Mouse (Mus musculus): ENCODE data around the gene Tbx5.

Gene Tbx5

GRCm38 (mm10) chr5:119808713-119809112 is 23.8 kb upstream of the Tbx5 start:
- no peak for DNase-seq (ENCODE audit: extremely low read depth, low read depth, low spot score)

DNA sequence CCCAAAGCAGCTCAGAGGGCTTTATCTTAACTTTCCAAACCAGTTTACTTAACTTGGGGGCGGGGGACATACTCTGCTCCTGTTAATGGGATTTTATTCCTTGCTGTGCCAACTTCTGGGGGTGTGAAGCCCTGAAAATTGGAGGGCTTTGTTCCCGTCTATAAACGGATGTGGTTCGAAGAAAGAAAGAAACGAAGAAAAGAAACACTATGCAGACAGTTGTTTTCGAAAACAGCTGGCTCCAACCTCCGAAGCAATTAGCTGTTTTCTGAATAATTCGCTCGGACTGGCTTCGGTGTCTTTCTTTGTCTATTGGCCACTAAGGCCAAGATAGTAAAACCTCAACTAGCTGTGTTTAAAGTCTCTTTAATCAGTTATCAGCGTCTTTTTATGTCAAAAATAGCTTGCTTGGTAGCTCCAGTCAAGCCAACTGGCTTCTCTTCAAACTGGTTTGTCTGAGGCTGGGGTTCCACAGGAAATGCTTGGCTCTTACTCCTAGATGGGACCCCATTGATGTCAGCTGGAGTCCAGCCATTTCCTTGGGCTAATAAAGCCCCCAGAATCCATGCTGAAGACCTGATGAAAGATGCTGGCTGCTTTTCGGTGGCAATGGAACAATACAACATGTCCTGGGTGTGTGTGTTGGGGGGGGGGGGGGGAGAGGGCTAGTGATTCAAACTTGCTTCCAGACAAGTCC is 21.3 kb upstream of the Tbx5 start:
- DNase-seq (ENCODE audit: extremely low read depth, low read depth, low spot score), result no peak

DNA sequence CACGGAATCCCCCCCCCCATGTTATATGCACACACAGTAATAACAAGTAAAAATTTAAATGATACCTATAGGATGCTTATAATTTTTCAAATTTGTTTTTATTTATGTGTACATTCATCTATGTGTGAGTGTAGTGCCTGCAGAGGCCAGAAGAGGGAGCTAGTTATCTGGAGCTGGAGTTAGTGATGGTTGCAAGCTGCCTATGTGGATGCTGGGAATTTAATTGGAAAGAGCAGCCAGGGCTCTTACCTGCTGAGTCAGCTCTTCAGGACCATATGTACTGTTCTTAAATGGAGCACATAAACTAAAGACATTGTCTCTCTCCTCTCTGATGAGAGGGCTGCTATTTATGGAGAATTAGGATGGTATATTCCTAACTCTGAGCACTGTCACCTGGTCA is 17.2 kb upstream of the Tbx5 start:
- DNase-seq (ENCODE audit: extremely low read depth, low read depth, low spot score), result no peak

GRCm38 (mm10) chr5:119820452-119820851 is 12.0 kb upstream of the Tbx5 start:
- no peak for DNase-seq (ENCODE audit: extremely low read depth, low read depth, low spot score)

DNA sequence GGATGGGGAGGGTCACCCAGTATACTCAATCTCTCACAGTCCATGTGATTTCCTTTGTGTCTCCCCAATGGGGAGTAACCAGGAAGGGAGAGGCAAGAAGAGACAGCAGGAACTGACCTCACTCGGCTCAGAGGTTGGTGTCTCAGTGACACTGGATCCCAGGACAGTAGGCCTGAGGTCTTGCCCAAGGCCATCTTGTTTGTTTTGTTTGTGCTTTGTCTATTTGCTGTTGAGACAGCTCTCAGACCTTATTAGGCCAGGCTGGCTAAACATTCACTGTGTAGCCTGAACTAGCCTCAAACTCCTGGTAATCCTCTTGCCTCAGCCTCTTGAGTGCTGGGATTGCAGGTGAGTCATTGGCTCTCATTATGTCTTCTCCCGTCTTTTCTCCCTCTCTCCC is 11.0 kb upstream of the Tbx5 start:
- no peak for DNase-seq (ENCODE audit: extremely low read depth, low read depth, low spot score)

GRCm38 (mm10) chr5:119827341-119827740 is 5.1 kb upstream of the Tbx5 start:
- DNase-seq (ENCODE audit: extremely low read depth, low read depth, low spot score), result no peak

GRCm38 (mm10) chr5:119830611-119831010 is 1.9 kb upstream of the Tbx5 start:
- no peak for DNase-seq (ENCODE audit: extremely low read depth, low read depth, low spot score)

DNA sequence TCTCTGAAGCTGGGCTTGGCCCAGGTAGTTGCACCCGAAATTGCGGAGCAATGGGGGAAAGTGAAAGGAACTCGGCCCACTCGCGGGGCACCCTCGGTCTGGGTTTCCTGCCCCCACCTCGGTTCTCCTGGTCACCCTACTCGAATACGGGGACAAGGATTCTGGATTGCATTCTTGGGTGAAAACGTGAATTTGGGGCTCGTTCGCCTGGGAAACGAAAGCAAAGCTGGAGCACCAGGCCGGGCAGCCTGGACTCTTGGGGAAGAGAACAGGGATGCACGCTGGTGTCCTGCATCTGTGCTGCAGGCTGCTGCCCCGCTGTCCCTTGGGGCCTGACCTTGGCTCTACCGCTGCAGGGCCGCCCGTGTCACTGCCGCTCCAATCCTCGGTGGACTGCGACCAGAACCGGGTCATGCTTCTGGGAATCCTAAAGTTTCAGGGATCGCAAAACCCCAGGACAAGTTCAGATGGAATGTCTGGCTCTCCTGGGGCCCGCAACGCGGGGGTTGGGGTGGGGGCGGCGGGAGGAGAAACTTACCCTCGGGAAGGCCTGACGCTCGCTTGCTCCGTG is 1.2 kb upstream of the Tbx5 start:
- DNase-seq (ENCODE audit: extremely low read depth, low read depth, low spot score), result no peak

DNA sequence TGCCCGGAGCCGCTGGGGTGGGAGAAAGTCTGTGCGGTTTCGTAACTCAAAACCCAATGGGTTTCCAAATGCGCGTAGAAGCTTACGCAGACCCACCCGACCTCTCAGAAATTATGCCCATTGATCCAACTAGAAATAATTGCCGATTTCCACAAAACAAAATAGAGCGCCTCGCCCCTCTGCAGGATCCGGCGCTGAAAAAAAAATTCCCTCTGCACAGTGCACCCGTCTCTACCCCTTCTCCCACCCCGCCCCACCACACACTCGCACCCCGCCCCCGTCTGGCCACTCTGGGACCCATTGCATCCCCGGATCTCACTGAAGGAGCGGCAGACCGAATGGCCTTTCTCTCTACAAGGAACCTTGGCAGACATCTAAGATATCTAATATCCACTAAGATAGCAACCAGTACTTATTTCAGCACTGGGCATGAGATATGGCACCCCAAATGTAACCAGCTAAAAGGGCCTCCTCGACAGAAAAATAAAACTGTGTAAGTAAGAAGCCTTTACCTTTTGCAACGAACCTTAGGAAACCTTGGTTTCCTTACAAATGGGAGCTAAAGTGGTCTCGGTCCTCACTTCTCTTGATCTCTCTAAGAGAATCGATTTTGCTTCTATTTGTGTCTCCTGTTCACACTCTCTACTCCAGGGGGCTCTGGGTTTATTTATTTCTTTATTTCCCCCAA is 533 bp upstream of the Tbx5 start:
- DNase-seq (ENCODE audit: extremely low read depth, low read depth, low spot score), result no peak

DNA sequence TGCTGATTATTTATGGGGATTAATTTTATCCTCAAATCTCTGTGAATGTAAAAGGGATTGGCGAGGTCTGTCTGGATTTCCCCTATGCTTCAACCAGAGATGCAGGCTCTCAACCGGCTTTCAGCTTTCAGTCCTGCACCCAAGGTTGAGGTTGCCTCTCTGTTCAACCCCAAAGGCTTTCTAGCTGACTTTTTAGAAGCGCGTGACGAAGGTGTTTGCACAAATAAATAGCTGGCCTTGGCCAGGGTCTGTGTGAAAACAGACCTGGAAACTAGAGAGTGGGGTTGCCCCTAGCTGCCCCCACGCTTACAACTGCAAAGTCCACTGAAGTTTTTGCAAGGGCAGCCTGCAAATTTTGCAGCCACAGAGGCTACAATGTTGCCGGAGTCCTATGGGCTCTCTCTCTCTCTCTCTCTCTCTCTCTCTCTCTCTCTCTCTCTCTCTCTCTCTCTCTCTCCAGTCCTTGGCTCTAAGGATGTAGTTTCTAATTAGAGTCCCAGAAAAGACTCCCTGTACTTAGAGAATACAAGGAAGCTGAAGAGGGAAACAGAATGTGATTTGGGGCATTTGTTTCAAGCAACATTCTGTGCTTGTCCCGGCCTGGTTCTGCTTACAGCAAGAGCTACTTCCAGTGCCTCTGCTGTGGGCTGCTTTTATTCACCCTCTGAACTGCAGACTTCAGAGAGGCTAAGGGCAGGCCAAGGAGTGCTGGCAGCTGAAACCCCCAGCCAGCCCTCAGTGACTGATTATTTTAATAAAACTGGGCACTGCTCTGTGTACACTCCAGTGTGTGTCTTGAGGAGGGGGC is 959 bp downstream of the Tbx5 start:
- no peak for DNase-seq (ENCODE audit: extremely low read depth, low read depth, low spot score)

DNA sequence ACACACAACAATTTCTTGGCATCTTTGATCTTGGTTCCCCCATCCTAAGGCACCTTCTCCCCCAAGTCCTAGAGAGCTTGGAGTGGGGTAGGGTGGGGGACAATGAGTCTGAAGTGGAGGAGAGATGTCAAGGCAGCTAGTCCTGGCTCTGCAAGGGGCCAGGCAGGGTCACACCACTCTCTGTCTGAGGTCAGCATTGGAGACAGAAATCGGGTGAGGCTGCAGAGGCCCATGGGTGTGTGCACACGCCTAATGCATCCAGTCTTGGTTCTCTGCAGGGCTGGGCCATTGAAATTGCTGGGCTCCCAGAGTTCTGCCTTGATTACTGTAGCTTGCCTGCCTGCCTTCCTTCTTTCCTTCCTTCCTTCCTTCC is 1.5 kb downstream of the Tbx5 start:
- DNase-seq (ENCODE audit: extremely low read depth, low read depth, low spot score), result no peak

DNA sequence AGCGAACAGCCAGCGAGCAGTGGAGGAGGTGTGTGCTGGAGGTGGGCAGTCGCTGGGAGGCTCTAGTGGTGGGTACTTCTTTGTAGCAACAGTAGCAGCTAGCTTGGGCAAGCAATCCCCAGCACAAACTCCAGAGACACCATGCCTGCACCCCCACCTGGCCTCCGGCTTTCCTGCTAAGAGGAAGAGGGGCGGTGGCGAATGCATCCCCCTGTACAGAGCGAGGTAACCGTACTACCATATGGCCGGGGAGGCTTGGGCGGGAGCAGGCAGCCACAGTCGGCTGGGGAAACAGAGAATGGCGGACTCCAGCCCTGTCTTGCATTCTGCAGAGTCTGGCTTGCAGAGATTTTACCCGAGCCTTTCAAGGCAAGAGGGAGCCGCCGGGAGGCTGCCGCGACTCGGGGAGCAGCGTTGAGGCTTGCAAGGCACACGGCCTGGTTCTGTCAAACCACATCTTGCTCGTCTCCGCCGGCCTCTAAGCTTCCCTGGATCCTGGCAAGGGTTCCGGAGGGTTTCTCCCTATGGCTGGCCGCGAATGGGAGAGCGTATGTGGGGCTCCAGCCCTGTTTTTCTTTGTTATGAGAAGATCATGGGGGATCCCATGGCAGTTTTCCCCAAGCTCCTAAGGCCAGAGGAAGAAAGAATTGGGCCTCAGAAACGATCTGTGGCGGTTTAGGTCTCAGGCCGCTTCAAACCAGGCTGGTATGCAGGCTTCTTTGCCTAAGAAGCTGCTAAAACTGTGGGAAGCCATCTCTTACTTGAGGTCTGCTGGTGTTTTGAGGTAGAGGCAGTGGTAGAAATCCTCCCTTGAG is 2.8 kb downstream of the Tbx5 start:
- no peak for DNase-seq (ENCODE audit: extremely low read depth, low read depth, low spot score)

DNA sequence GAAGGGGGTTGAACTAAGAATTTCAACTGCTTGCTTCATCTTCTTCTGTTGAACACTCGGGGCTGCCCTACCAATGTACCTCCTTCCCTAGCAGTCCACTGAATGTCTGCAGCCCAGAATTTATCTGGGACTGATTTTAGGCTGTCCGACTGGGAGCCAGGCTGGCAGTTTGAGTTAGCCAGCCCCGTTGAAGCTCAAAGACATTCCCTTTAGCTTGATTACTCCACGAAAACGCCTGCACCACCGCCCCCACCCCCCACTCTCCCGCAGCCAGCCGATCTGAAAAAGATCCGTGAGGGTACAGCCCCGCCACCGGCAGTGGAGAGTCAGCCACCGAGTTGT is 3.4 kb downstream of the Tbx5 start:
- DNase-seq (ENCODE audit: extremely low read depth, low read depth, low spot score), result no peak

GRCm38 (mm10) chr5:119836618-119837305 is 4.3 kb downstream of the Tbx5 start:
- DNase-seq (ENCODE audit: extremely low read depth, low read depth, low spot score), result no peak

DNA sequence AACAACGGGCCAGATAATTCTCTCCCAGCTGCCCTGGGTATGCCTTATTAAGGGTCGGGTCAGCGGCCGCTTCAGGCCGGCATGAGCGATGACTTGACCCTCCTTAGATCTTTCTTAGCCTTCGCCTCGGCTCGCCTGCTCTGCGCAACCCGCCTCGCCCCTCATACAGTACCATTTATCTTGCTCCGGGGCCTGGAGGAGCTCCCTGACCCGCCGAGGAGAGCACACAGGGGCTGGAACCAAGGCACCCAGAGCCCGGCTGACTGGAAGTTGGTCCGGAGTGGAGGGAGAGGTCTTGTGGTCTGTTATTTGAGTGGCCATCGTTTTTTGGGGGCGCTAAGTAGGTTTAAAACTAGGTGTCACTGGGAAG is 4.8 kb downstream of the Tbx5 start:
- no peak for DNase-seq (ENCODE audit: extremely low read depth, low read depth, low spot score)

GRCm38 (mm10) chr5:119837861-119838260 is 5.4 kb downstream of the Tbx5 start:
- DNase-seq (ENCODE audit: extremely low read depth, low read depth, low spot score), result no peak

GRCm38 (mm10) chr5:119838441-119838840 is 6.0 kb downstream of the Tbx5 start:
- no peak for DNase-seq (ENCODE audit: extremely low read depth, low read depth, low spot score)

GRCm38 (mm10) chr5:119839156-119839555 is 6.7 kb downstream of the Tbx5 start:
- no peak for DNase-seq (ENCODE audit: extremely low read depth, low read depth, low spot score)

GRCm38 (mm10) chr5:119839616-119840368 is 7.3 kb downstream of the Tbx5 start:
- no peak for DNase-seq (ENCODE audit: extremely low read depth, low read depth, low spot score)

- DNase-seq (ENCODE audit: extremely low read depth, low read depth, low spot score), result no peak
These were observed 7.9 kb downstream of the Tbx5 start for GRCm38 (mm10) chr5:119840404-119840803.
